Mouse (Mus musculus): ENCODE data around the gene Pdk2. TPM values are rescaled to one million over a fixed set of nuclear protein-coding genes. Genes with fewer than 3 reads are reported as not detected.

Pdk2 gene
- polyA plus RNA-seq, 1 experiment from 2014 or later = 24.9 TPM

- H3K4me3 ChIP-seq (replicated peaks) = peak overlapping the region; percentile 28
- ATAC-seq (ENCODE audit: low FRiP score) = peak; percentile 71
- 22% methylated on average over 9 of the region's 9 CpGs for WGBS
Observed at GRCm38 (mm10) chr11:94978178-94978915, 62.8 kb downstream of the Pdk2 start.

More at GRCm38 (mm10) chr11:94978178-94978915, 62.8 kb downstream of the Pdk2 start:
- no peaks in the 10 kb centered on the region for H3K9me3 ChIP-seq (replicated peaks)
- H3K36me3 ChIP-seq = no peaks in the 10 kb centered on the region
- H3K9ac ChIP-seq (replicated peaks) = peak overlapping the region; percentile 47
- H3K27me3 ChIP-seq (replicated peaks) = no peaks in the 10 kb centered on the region
- H3K4me1 ChIP-seq = peaks cover 19% of the 10 kb centered on the region
- peak overlapping the region; percentile 57 for H3K4me2 ChIP-seq
- H3K27ac ChIP-seq (replicated peaks) = peak overlapping the region; percentile 94

Other genes with a start within 250 kb of the Pdk2 start
- gene Col1a1, start 105.1 kb downstream of the Pdk2 start, polyA plus RNA-seq (2015; fragmentation: Nextera tagmentation; extraction: Ambion mirVana) = 317 and 375 TPM in 2 replicates
- gene Hils1, start 73.8 kb downstream of the Pdk2 start, polyA plus RNA-seq (2015; fragmentation: Nextera tagmentation; extraction: Ambion mirVana) = not detected in 2 replicates
- gene Sgca, start 65.0 kb downstream of the Pdk2 start, polyA plus RNA-seq (2015; fragmentation: Nextera tagmentation; extraction: Ambion mirVana) = 0.77 and 1.4 TPM in 2 replicates
- 18.8 TPM in 2 replicates for gene Ppp1r9b, start 50.3 kb downstream of the Pdk2 start, polyA plus RNA-seq (2015; fragmentation: Nextera tagmentation; extraction: Ambion mirVana)
- 139 and 167 TPM in 2 replicates for gene Samd14, start 31.5 kb downstream of the Pdk2 start, polyA plus RNA-seq (2015; fragmentation: Nextera tagmentation; extraction: Ambion mirVana)
- 17.7 and 20.3 TPM in 2 replicates for gene Itga3, start 35.4 kb upstream of the Pdk2 start, polyA plus RNA-seq (2015; fragmentation: Nextera tagmentation; extraction: Ambion mirVana)
- 0.28 and 0.50 TPM in 2 replicates for gene Dlx3, start 78.8 kb upstream of the Pdk2 start, polyA plus RNA-seq (2015; fragmentation: Nextera tagmentation; extraction: Ambion mirVana)
- gene Dlx4, start 104.9 kb upstream of the Pdk2 start, polyA plus RNA-seq (2015; fragmentation: Nextera tagmentation; extraction: Ambion mirVana) = not detected in 2 replicates
- 0.20 TPM in 1 of 2 replicates, not detected in the other for gene Tac4, start 220.2 kb upstream of the Pdk2 start, polyA plus RNA-seq (2015; fragmentation: Nextera tagmentation; extraction: Ambion mirVana)